Mouse (Mus musculus) kidney, postnatal 0 days (tissue): ENCODE measurements around the gene Gtf2a1. TPM values are rescaled to one million over a fixed set of nuclear protein-coding genes. Genes with fewer than 3 reads are reported as not detected.
"Not testable (repeated sequence)": the region's sequence is repeated elsewhere in the genome, so short reads cannot be mapped to it uniquely, and the experiment has no call there.

ENCODE experiments used
- ATAC-seq: fragments of 200-750 bp; cut with Nextera tagmentation; replicated peaks from 2 replicates; pipeline ENCODE4 v1.8.0; 2017; ENCODE audit warnings: low read depth, moderate number of reproducible peaks, moderate TSS enrichment, moderate library complexity; ENCODE audit not compliant: low FRiP score
- DNase-seq: peaks from one replicate; pipeline ENCODE4 v3.0.0-alpha.2; 2016; ENCODE audit warnings: low spot score
- H3K27ac ChIP-seq: fragments of 300-500 bp; sonication (generic); 2 replicates; pipeline ENCODE4 v1.5.1; 2014; ENCODE audit warnings: mild to moderate bottlenecking
- H3K27me3 ChIP-seq: fragments of 300-500 bp; sonication (generic); 2 replicates; pipeline ENCODE4 v1.6.1; 2014; ENCODE audit warnings: low read length, mixed read lengths; ENCODE audit not compliant: insufficient read depth
- H3K36me3 ChIP-seq: fragments of 300-500 bp; sonication (generic); 2 replicates; pipeline ENCODE4 v1.6.1; 2014; ENCODE audit warnings: low read length, mixed read lengths; ENCODE audit not compliant: insufficient read depth
- H3K4me1 ChIP-seq: fragments of 300-500 bp; sonication (generic); replicated peaks from 2 replicates; pipeline ENCODE4 v1.6.1; 2014; ENCODE audit warnings: antibody characterized with exemption, low read length, mixed read lengths; ENCODE audit not compliant: insufficient read depth
- H3K4me2 ChIP-seq: fragments of 300-500 bp; sonication (generic); 2 replicates; pipeline ENCODE4 v1.6.1; 2014; ENCODE audit warnings: mild to moderate bottlenecking, low read length, moderate library complexity, mixed read lengths
- H3K4me3 ChIP-seq: fragments of 300-500 bp; sonication (generic); replicated peaks from 2 replicates; pipeline ENCODE4 v1.5.1; 2014; ENCODE audit warnings: low read depth, low read length
- H3K9ac ChIP-seq: fragments of 300-500 bp; sonication (generic); 2 replicates; pipeline ENCODE4 v1.6.1; 2014; ENCODE audit warnings: low read depth, low read length
- H3K9me3 ChIP-seq: fragments of 300-500 bp; sonication (generic); replicated peaks from 2 replicates; pipeline ENCODE4 v1.6.1; 2016; ENCODE audit warnings: low read length, inconsistent platforms, mixed read lengths
- CTCF ChIP-seq: IDR thresholded peaks from 2 replicates; pipeline ENCODE4 v1.5.1; 2016; ENCODE audit warnings: antibody characterized with exemption, low read depth, mild to moderate bottlenecking, moderate library complexity
- WGBS: fragments of 180-500 bp; shearing (Covaris S2); extraction: QIAGEN DNeasy Blood & Tissue Kit; methylation state at CpG from one replicate; pipeline ENCODE4 v1.1.7; 2014; 5-methylcytosine and 5-hydroxymethylcytosine counted together
- polyA plus RNA-seq: library from polyadenylated mRNA; unstranded; fragments of >200 nt; fragmentation: Nextera tagmentation; extraction: Ambion mirVana; gene quantifications from 2 replicates; pipeline ENCODE4 v1.2.1, GENCODE M21; 2015

Gtf2a1 gene
- polyA plus RNA-seq, 1 experiment from 2014 or later = 29.5 TPM

DNA sequence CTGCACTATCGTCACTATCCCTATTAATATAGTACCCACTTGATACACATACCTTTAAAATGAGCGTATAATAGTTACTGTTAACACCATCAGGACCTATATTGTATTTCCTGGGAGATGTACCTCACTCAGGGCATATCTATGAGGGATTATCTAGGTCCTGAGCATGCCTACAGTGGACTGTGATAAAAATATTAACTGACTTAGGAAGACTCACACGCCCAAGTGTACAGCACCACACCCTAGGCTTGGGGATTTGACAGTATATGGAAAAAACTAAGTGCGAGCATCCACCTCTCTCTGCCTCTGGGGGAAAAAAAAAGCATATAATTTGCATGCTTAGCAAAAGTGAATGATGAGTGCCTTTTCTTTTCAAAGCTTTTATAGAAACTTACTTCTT is 23.1 kb downstream of the Gtf2a1 start:
- TF ChIP-seq CTCF = no peak
- Histone ChIP-seq H3K27ac (no peak overlapping the region), H3K4me2 (no peak overlapping the region), H3K36me3 (peaks cover 33% of the 10 kb centered on the region; the same call in 1 of the 2 replicates), H3K4me3 (no peak overlapping the region), H3K9ac (no peak overlapping the region), H3K9me3 (no peaks in the 10 kb centered on the region), H3K27me3 (no peaks in the 10 kb centered on the region), H3K4me1 (no peaks in the 10 kb centered on the region)
- ATAC-seq = no peak
- 97% methylated on average over 4 of the region's 4 CpGs for WGBS
- no peak for DNase-seq

DNA sequence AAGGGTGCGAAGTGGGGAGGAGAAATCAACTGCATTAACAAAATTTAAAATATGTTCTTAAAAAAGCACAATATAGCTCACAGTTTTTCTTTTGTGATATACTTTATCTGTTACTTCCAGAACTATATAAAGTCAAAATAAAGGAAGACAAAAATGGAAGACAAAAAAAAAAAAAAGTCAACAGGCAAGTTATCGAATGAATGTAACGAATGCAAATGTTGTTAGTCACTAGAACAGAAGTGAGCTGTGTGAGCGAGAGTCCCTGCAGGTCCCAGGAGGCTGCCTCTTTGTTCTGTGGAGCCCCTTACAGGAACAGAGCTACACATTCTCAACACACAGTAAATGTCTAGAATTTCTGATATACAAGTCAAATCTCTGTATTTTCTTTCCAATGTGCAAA is 32.1 kb downstream of the Gtf2a1 start:
- not testable (repeated sequence) for H3K4me2 ChIP-seq, H3K4me3 ChIP-seq, H3K4me1 ChIP-seq, H3K27me3 ChIP-seq, ATAC-seq, H3K9ac ChIP-seq, H3K27ac ChIP-seq, H3K9me3 ChIP-seq, DNase-seq, H3K36me3 ChIP-seq
- 93% methylated on average over 4 of the region's 4 CpGs for WGBS

DNA sequence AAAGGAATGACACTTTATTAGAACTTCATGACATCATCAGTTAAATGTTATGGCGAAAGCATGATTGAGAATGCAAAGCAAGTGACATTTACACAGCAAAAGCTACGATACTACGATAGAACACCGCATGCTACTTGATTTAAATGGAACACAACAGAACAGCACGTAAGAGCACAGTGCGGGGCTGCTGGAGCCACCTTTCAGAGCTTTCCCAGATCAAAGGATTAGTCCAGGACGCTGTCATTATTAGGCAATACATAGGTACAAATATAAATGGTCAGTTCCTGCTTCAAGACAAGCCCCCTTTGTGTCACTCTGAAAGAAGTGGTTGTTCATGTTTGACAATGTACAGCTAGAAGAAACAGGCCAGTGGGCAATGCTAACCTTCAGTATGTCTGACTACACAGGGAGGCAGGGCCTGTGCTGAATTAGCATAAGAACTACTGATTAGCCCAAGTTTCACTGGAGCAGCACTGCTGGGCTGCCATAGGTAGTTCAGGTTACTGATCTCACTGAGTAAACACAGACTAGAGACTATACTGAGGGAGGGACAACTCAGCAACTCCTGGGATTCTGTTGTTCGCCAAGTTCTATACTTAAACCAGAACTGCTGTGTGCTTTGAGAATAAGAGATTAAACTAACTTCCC is 32.8 kb downstream of the Gtf2a1 start:
- peak; percentile 68; the same call in 1 of the 2 replicates for ATAC-seq
- H3K9me3 ChIP-seq, H3K4me1 ChIP-seq: not testable (repeated sequence)

DNA sequence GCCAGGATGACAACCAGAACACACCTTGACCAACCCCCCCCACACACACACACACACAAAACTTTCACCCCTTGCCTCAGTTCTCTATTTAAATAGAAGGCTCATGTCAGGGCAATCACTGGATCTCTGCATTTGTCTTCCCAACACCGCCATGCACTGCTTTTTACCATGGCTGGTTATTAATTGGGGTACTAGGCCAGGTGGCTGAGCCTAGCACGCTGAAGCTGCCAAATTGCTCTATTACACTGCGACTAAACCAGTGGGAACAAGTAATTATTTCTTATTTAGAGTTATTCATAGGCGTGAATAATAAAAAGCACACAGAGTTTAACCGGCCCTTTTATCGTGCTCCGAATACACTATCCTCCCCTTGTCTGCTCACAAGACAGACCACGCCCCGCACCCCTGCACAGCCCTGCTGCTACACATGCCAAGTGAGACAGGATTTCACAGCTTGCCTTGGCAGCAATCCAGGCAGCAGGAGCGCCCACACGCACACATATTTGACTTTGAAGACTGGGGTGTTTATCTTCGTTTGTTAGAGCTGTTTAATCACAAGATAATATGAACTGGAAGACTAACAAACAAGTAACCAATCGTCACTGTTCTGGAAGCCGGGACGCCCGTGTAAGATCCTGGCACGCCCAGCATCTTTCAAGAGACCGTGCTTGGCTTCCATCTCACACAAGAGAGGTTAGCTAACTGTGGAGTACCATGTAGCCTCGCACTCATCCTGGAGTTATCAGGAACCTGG is 38.3 kb downstream of the Gtf2a1 start:
- ATAC-seq (0 out of 2 replicates have a peak, but pooled peaks have one; percentile 25), DNase-seq (peak; percentile 30)
- Histone ChIP-seq H3K4me3 (no peak overlapping the region), H3K27ac (no peak overlapping the region), H3K4me2 (no peak overlapping the region), H3K36me3 (no peaks in the 10 kb centered on the region), H3K4me1 (no peaks in the 10 kb centered on the region), H3K27me3 (no peaks in the 10 kb centered on the region), H3K9ac (no peak overlapping the region), H3K9me3 (no peaks in the 10 kb centered on the region)
- TF ChIP-seq CTCF = no peak
- WGBS = 53% methylated on average over 19 of the region's 19 CpGs

More for the DNA sequence above, 32.8 kb downstream of the Gtf2a1 start:
- not testable (repeated sequence) for H3K36me3 ChIP-seq, H3K4me3 ChIP-seq, H3K4me2 ChIP-seq, DNase-seq, H3K9ac ChIP-seq, H3K27me3 ChIP-seq, H3K27ac ChIP-seq
- 92% methylated on average over 8 of the region's 8 CpGs for WGBS

DNA sequence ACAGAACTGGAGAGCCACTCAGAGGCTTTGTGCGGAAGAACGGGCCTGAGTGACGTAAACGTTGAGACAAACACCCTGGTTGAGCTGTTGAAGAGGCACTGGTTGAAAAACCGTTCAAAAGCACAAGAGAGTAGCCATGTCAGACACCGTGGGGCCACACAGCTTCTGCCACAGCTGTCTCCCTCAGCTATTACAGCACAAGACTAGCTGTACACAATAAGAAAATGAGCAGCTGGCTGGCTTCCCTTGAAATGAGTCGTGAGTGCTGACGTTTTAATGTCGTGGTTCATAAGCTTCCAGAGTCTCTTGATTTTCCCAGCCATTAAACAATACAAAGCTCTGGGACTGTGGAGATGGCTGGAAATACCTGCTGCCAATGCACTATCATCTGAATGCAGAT is 40.8 kb downstream of the Gtf2a1 start:
- H3K9ac ChIP-seq = no peak overlapping the region
- no peak overlapping the region for H3K4me3 ChIP-seq
- no peaks in the 10 kb centered on the region for H3K4me1 ChIP-seq
- no peak; the same call in 1 of the 2 replicates for ATAC-seq
- no peak overlapping the region for H3K4me2 ChIP-seq
- H3K9me3 ChIP-seq = no peaks in the 10 kb centered on the region
- 55% methylated on average over 9 of the region's 9 CpGs for WGBS
- no peaks in the 10 kb centered on the region for H3K36me3 ChIP-seq
- no peak overlapping the region for H3K27ac ChIP-seq
- DNase-seq = peak; percentile 61
- no peaks in the 10 kb centered on the region for H3K27me3 ChIP-seq
- no peak for TF ChIP-seq CTCF

DNA sequence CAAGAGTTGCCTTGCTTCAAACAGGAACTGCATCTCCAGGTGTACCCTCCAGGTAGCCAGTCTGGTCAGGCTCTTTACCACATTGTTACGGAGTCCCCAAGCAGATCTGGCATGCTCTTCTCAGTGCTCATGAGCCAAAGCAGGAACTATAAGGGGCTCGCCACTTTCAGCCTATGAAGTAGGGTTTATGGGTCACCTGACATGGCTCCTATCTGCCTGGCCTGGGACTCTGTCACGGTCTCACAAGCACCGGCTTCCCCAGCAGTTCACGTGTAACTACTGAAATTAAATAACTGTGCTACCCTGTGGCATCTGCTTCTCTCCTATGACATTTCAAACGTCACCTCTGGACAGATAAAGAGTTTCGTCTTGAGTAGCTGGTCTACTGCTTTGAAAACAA is 50.1 kb downstream of the Gtf2a1 start:
- Histone ChIP-seq H3K4me3 (no peak overlapping the region), H3K27me3 (no peaks in the 10 kb centered on the region), H3K9me3 (no peaks in the 10 kb centered on the region), H3K4me2 (no peak overlapping the region), H3K36me3 (no peaks in the 10 kb centered on the region), H3K4me1 (no peaks in the 10 kb centered on the region), H3K9ac (no peak overlapping the region), H3K27ac (no peak overlapping the region)
- ATAC-seq (no peak), DNase-seq (no peak)
- no peak for TF ChIP-seq CTCF
- 66% methylated on average over 7 of the region's 7 CpGs for WGBS
